Mouse (Mus musculus) ES-Bruce4 (cell line): ENCODE measurements around the gene Pcx. TPM values are rescaled to one million over a fixed set of nuclear protein-coding genes. Genes with fewer than 3 reads are reported as not detected.

Experiments used
- H3K27ac ChIP-seq: 2 replicates; pipeline ENCODE4 v1.5.1; 2012; ENCODE audit warnings: low read length, inconsistent platforms; ENCODE audit not compliant: insufficient read depth
- H3K27me3 ChIP-seq: 2 replicates; pipeline ENCODE4 v1.6.1; 2012; ENCODE audit warnings: mild to moderate bottlenecking, low read length, inconsistent platforms; ENCODE audit not compliant: control insufficient read depth, poor library complexity, insufficient read depth, severe bottlenecking
- H3K36me3 ChIP-seq: 2 replicates; pipeline ENCODE4 v1.6.1; 2012; ENCODE audit warnings: inconsistent platforms, mild to moderate bottlenecking, low read length, moderate library complexity; ENCODE audit not compliant: control insufficient read depth, poor library complexity, insufficient read depth, severe bottlenecking
- H3K4me1 ChIP-seq: one replicate; pipeline ENCODE4 v1.8.1; 2011; ENCODE audit warnings: low read length; ENCODE audit not compliant: control insufficient read depth, insufficient read depth
- H3K4me3 ChIP-seq: 2 replicates; pipeline ENCODE4 v1.5.1; 2011; ENCODE audit warnings: low read depth, mild to moderate bottlenecking, low read length
- H3K9ac ChIP-seq: 2 replicates; pipeline ENCODE4 v1.6.1; 2012; ENCODE audit warnings: low read depth, mild to moderate bottlenecking, inconsistent platforms; ENCODE audit not compliant: poor library complexity, severe bottlenecking
- H3K9me3 ChIP-seq: replicated peaks from 2 replicates; pipeline ENCODE4 v1.6.1; 2012; ENCODE audit warnings: mild to moderate bottlenecking, low read length, inconsistent platforms; ENCODE audit not compliant: control insufficient read depth, poor library complexity, insufficient read depth, severe bottlenecking
- CTCF ChIP-seq: IDR thresholded peaks from one replicate; pipeline ENCODE4 v1.8.1; 2011; ENCODE audit warnings: low read depth, low read length
- EP300 ChIP-seq: IDR thresholded peaks from 2 replicates; pipeline ENCODE4 v1.6.1; 2011; ENCODE audit warnings: low read depth, low read length; ENCODE audit not compliant: insufficient read depth
- POLR2A ChIP-seq: IDR thresholded peaks from one replicate; pipeline ENCODE4 v1.8.1; 2011; ENCODE audit warnings: low read length; ENCODE audit not compliant: insufficient read depth
- polyA plus RNA-seq: library from polyadenylated mRNA; stranded (reverse); fragments of >200 nt; gene quantifications from 2 replicates; pipeline ENCODE4 v1.2.4, GENCODE M21; 2011; ENCODE audit warnings: low read depth; ENCODE audit not compliant: missing spikeins, insufficient read depth, insufficient read length

Pcx gene
- polyA plus RNA-seq, 1 experiment: 7.9 TPM

DNA sequence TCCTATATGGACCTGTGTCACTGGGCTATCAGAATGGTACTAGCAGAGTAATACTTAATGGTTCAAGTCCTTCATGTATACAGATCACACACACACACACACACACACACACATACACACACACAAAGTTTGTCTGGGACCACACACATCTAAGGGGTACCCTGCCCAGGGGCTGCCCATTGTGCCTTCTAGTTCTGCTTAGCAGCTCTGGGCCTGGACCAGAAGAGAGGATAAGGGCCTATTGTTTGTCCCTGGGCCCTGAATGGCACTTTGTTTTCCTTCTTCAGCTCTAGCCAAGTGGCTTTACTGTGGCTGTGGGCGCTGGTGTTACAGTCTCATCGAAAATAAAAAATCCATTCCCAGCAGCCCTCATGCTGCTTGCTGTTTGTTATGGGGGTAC is 49.3 kb downstream of the Pcx start:
- Histone ChIP-seq H3K27ac (no peak overlapping the region), H3K9ac (no peak overlapping the region), H3K27me3 (no peaks in the 10 kb centered on the region), H3K36me3 (no peaks in the 10 kb centered on the region), H3K4me3 (no peak overlapping the region), H3K9me3 (no peaks in the 10 kb centered on the region), H3K4me1 (no peaks in the 10 kb centered on the region)
- no peak for TF ChIP-seq POLR2A
- no peak for TF ChIP-seq EP300
- TF ChIP-seq CTCF: no peak

- no peaks in the 10 kb centered on the region for H3K4me1 ChIP-seq
- TF ChIP-seq CTCF (no peak), EP300 (no peak), POLR2A (no peak)
- H3K9me3 ChIP-seq: no peaks in the 10 kb centered on the region
- H3K27ac ChIP-seq: no peak overlapping the region
- H3K4me3 ChIP-seq: no peak overlapping the region
- no peaks in the 10 kb centered on the region for H3K36me3 ChIP-seq
- no peaks in the 10 kb centered on the region for H3K27me3 ChIP-seq
- no peak overlapping the region for H3K9ac ChIP-seq
Measured at GRCm38 (mm10) chr19:4560205-4560604, 49.9 kb downstream of the Pcx start.

DNA sequence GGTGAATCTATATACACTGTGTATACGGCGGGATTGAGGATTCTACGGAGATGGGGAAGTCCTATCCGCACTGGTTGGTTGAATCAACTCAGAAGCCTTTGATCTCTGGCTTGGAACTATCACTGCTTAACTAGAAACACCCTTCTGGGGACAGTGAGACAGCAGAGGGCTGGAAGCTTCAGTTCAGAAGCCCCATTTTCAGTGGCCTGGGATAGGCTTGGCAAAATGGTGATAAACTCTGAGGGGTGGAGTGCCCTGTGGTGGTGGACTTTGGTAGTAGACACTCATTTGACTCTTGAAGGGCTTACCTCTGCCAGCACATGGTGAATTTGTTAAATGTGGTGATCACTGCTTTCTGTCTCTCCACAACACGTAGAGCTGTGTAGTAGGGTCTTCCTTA is 55.4 kb downstream of the Pcx start:
- Histone ChIP-seq H3K4me3 (no peak overlapping the region), H3K27ac (no peak overlapping the region), H3K36me3 (no peaks in the 10 kb centered on the region), H3K9ac (no peak overlapping the region), H3K4me1 (no peaks in the 10 kb centered on the region), H3K27me3 (no peaks in the 10 kb centered on the region), H3K9me3 (no peaks in the 10 kb centered on the region)
- TF ChIP-seq CTCF (no peak), POLR2A (no peak), EP300 (no peak)

DNA sequence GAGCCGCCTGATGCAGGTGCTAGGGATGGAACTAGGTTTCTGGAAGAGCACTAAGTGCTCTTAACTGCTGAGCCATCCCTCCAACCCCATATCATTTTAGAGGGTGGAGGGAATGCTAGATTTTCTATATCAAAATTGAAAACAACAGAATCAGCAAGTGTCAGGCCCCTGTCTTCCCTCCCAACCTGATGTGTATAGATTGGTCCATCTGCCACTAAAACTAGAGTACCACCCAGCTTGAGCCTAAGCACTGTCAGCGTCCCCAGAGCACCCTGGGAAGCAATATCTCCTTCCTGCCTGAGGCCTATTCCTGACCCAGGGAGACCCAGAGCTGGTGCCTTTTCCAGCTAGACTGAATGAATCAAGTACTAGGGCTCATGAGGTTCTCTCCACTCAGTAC is 56.6 kb downstream of the Pcx start:
- Histone ChIP-seq H3K4me1 (no peaks in the 10 kb centered on the region), H3K9me3 (no peaks in the 10 kb centered on the region), H3K9ac (no peak overlapping the region), H3K27me3 (no peaks in the 10 kb centered on the region), H3K4me3 (no peak overlapping the region), H3K36me3 (no peaks in the 10 kb centered on the region), H3K27ac (no peak overlapping the region)
- TF ChIP-seq CTCF (no peak), POLR2A (no peak), EP300 (no peak)

DNA sequence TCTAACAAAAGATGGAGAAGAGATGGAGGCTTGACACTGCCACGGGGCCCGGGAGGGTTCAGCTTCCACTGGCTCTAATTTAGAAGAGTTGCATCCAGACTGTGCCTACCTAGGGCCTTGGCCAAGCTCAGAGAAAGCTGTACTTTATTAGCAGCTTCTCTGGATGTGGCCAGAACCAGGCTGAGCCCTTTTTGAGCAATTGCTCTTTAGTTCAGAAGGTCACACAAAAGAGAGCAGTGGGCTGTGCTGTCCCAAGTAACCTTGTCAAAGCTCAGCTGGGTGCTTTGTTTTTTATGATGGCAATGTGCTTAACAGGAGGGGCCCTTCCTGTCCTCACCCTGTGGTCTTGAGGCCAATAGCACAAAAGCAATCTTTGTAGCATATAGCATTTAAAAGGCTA is 57.4 kb downstream of the Pcx start:
- H3K9me3 ChIP-seq: no peaks in the 10 kb centered on the region
- H3K36me3 ChIP-seq: no peaks in the 10 kb centered on the region
- no peak overlapping the region for H3K9ac ChIP-seq
- no peaks in the 10 kb centered on the region for H3K27me3 ChIP-seq
- TF ChIP-seq CTCF (no peak), EP300 (no peak), POLR2A (no peak)
- H3K27ac ChIP-seq: no peak overlapping the region
- no peaks in the 10 kb centered on the region for H3K4me1 ChIP-seq
- no peak overlapping the region for H3K4me3 ChIP-seq

- TF ChIP-seq EP300 (no peak), POLR2A (no peak), CTCF (no peak)
- Histone ChIP-seq H3K4me3 (no peak overlapping the region), H3K4me1 (no peaks in the 10 kb centered on the region)
Measured at GRCm38 (mm10) chr19:4568832-4569231, 58.6 kb downstream of the Pcx start.

More at GRCm38 (mm10) chr19:4568832-4569231, 58.6 kb downstream of the Pcx start:
- Histone ChIP-seq H3K9me3 (no peaks in the 10 kb centered on the region), H3K36me3 (no peaks in the 10 kb centered on the region), H3K27me3 (no peaks in the 10 kb centered on the region), H3K27ac (no peak overlapping the region), H3K9ac (no peak overlapping the region)
